Mouse (Mus musculus) heart, adult 18-20 months (tissue): ENCODE results near the gene Cachd1. TPM values are rescaled to one million over a fixed set of nuclear protein-coding genes. Genes with fewer than 3 reads are reported as not detected.

ENCODE experiments used
- DNase-seq, 2 experiments: peaks; one replicate each; pipeline ENCODE4 v3.0.0; 2021 to 2022; ENCODE audit warnings: mixed read lengths in 1 of 2
- total RNA-seq, 2 experiments: library from RNA; stranded (reverse); gene quantifications; 2 replicates each; pipeline ENCODE4 v1.2.3; 2021

Cachd1 gene
- total RNA-seq, 2 experiments from 2014 or later: 2.9 to 4.3 TPM

DNA sequence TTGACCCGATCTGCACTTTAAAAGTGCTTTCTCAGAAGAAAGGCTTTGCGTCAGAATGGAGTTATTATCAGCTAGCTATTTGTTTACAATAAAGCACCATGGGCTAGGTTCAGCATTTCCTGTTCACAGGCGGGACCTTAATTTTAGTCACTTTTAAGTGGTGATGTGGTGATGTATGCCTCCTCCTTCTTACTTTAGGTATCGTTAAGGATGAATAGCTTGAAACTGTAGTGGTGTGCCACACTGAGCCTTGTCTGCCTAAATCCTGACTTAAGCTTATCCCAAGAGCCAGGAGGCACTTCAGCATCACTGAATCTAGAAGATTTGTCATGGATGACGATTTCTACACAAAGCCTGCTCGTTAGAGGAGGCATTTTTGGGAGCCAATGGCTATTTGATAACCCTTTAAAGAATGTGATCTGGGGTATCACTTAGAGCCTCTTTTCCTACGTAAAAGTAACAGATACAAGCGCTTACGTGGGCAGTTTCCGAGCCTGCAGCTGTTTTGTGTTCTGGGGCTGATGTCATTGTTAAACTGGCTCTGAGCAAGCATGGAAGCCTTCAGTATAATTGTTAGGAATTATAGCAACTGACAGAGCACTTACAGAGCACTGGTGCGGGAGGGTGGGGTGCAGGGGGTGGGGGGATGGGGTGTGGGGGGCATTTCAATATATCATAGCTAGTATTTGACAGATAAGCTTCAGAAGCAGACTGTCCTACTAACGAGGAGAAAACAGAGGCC, 89.7 kb downstream of the Cachd1 start:
- no peak for DNase-seq

DNA sequence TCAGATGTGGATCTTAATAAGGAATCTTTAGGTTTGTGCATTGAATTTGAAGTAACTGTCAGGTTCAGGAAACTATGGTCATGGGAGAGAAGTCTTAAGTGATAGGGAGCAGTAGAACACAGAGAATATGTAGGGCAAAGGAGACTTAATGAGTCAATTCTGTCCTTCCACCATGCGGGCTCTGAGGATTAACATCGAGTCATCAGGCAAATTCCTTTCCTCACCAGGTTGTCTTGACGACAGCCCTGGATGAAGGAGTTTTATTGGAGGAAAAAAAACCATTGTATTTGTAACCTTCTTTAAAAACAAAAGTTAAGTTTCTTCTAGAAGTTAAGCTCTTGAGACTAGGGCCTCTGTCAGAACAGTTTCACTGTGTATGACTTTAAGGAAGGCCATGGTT, 100.9 kb downstream of the Cachd1 start:
- no peak for DNase-seq

DNA sequence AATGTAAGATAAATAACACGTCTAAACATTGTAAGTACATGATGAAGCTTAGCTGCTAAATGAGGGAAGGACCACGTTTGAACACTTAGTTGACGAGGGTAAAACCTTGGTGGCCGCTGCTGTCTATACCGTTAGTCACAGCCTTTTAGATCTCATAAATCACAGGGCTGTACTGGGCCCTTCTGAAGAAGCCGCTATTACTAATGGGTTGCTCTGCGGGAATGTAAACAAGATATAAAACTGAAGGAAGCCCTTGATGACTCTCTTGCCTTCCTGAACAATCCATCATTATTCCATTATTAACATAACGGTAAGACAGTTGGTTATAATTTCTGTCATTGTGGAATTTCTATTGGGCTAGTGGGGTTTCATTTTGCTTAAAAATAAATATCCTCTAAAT, 102.9 kb downstream of the Cachd1 start:
- DNase-seq: no peak

DNA sequence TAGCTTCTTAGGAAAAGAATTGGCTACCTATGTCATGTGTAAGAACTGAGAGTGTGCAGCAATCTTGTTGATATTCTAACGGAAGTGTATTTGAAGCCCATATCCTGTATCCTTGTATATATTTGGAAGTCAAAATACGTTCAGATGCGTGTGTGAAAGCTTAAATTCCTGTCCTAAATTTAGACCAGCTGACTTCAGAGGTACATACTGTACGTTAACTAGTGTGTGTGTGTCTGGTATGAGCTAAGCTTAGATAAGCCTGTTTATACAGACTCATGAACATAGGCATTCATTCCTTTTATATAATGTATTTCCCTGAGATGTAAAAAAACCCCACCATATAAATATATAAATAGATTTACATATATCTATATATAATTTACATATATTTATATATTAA, 103.6 kb downstream of the Cachd1 start:
- no peak for DNase-seq

DNA sequence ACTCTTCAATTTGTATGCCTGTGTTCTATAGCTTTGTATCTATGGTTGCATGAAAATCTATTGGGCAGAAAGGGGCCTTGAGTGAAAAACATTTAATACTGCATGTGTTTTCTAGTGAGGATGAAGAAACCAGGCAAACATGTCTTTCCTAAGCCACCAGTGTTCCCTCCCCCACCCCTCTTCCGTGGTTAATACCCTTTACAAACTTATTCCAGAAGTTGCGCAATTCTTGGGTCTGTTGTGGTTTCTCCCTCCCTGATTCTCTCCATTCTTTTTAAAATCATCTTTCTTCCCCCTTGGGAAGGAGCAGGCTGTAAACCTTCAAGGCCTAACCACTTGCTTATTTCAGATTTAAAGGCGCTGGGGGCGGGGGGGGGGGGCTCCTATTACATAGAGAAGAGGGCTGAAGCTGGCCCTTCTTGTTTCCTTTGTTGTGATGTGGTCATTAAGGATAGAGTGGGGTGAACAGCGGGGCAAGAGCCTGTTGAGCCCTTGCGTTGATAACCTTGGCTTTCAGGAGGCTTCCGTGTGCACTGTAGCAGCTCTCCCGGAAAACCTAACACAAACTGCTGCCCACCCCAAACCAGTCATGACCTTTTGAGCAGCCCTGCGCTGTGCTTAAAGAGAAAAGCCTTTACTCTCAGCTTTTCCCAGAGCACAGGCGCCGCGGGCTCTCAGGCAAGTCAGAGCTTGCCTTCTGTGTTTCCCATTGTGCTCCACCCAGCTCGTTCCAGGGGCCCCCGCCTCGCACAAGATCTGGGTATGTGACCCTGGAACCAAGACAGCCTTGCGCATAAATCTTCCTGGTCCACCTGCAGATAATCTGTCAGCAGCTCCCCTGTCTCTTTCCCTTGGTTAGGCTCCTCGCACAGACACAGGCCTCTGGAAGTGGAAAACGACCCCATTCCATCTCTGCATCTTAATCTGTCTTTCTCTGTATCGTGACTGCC, 109.6 kb downstream of the Cachd1 start:
- peak; percentile 58 to 64 for DNase-seq

DNA sequence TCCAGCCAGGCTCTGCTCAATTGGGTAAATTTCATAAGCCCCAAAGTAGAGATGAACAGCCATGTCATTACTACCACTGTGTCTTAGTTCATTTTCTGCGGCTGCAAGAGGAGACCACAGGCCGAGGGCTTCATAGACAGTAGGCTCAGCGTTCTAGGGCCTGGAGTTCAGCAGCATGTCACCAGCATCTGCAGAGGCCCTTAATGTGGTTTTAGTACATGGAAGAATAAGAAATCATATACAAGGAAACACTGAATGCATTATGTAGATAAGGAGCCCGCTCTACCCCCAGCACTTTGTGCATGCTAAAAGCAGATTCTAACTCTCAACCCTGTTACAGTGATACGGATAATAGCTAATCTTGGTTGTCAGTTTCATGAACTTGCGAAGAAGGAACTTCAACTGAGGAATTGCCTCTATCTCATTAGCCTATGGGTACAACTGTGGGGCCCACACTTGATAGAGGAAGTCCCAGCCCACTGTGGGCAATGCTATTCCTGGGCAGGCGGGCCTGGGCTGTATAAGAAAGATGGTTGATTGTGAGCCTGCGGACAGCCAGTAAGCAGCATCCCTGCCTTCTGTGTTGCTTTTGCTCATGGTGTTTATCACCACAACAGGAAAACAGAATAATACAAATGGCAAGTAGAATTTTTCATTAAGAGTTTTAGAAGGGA, 110.4 kb downstream of the Cachd1 start:
- no peak for DNase-seq

DNA sequence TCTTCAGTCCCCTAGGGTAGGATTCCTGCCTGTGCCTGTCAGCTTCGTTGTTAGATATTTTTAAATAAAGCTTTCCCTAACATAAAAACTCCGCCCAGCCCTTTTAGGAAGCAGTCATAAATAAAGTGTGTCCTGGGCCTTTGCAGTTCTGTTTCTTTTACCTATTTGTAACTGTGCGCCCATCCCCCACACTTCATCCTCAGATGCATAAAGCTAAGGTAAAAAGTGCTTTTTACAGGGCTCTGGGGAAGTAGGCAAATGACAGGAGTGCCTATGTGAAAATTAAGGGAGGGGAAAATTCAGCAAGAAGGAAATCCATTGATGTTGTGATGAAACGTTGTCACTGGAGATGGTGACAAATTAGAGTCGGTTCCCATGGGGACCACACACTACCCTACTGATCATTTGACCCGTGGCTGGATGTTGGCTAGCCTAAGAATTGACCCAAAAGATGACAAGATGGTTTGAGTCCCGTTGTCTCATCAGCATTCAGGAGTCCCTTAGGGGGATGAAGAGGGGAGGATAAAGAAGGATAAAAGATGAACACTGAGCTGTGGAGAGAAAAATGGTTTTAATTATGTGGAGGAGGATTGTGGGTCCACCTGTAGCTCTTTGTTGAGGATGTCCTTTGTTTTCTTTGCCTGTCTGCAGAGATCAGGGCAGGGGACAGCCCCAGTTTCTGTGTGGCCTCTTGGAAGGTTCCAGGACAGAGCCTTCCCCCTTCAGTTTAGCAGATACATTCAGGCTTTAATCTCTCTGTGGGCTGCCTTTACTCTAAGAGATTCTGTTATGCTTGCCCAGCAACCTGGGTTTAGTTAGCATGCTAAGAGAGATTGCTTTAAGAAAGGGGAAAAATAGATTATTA, 113.9 kb downstream of the Cachd1 start:
- no peak for DNase-seq

DNA sequence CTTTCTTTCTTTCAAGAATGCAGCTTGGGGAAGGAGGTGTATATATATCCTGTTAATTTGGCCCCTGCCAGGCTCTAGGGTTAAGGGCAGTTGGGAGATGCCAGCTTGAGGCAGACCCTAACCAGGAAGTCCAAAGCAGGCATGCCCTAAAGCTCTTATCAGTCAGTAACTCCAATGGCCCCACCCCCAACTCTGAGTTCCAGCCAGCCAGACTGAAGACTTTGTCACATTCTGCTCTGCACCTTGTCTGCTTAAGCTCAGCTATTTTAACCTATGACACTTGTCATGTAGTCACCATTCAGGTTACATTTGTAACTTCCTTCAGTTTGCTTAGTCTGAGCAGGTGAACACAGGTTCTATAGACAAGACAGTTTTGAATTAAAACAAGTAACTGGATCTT, 117.3 kb downstream of the Cachd1 start:
- DNase-seq: no peak

DNA sequence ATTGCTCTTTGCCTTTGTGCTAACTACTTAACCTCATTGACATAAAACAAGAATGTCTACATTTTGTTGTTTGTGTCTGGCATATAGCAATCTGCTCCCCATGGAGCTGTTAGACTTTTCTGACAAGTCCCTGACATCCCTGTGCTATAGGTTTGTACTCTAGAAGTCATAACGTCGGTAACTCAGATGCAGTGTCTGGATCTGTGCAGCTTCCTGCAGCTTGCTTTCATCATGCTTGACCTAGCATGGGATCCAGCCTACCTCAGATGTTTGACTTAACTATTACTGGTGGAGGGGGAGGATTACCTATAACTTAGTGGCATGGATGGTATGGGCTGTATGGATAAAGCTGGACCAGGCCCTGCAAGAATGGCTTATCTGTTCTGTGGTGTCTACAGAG, 117.7 kb downstream of the Cachd1 start:
- DNase-seq: no peak

DNA sequence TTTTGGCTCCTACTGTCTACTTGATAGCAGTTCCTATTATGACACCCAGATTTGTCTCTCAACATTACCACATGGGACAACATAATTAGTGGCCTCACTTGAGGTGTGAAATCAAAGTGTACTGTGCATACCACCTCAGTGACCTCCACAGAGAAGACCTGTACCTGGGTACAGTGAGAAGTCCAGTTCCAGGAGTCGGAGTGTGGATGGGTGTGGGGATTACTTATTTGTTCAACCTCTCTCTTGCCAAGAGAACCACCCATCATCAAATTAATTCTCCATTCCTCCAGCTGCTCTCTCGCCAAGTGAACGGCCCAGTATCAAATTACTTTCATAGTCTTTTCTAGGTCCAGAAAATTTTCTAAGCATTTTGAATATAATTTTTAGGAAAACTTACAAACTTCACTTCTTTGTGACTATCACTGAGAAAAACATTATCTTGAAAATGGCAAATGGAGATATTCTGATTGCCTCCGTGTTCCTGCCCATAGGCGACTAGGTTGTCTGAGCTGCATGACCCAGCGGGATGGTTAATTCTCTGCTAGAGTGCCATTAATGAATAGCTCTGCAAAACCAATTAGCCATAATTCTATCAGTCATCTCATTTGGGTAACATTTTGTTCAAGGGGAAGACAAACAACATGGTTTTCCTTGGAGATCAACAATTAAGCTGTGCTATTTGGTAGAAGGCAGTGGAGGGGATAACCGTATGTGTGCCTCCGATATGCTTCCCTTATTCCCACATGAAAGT, 120.0 kb downstream of the Cachd1 start:
- no peak for DNase-seq

DNA sequence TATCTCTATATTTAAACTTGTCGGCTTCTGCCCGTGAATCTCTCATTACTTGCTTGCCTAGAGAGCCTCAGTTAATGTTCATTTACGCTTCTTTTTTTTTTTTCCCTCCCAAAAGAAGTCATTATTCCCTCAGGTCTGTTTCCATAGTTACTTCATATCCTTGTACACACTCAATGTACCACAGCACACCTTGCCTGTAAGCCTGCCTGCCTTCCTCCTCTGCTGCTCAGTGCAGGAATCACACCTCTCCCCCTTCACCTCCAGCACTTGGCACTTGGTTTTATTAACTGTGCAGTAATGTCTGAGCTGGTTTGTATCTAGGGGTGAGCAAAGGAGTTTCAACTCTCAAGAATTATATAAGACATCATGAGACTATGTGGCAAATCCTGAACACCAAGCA, 121.5 kb downstream of the Cachd1 start:
- DNase-seq: no peak

DNA sequence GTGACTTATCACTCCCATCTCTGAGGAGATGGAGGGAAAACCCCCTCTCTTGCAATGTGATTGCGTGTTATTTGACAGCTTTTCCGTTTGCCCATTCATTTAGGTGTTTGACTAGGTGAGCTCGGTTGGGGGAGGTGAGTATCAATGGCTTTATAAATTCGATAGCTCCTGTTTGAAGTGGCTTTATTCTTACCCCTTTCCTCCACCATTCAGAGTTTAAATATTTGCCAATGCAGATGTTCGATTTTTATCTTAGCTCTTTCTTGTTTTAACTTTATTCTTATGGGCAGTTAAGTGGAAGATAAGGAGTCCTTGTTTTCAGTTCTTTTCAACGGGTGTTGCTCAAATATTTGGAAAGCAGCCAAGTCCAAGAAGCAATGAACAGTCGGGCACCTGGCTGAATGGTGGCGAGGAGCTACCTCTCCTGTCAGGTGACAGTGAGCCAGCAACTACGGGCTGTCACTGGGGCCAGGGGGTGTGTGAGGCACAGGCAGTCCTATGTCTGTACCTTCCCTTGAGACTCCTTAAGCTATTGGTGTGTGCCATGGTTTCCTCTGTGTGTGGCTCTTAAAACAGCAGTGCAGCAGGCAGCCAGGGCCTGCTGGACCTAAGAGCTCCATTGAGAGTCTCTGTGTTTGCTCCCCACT, 133.3 kb downstream of the Cachd1 start:
- DNase-seq: no peak

DNA sequence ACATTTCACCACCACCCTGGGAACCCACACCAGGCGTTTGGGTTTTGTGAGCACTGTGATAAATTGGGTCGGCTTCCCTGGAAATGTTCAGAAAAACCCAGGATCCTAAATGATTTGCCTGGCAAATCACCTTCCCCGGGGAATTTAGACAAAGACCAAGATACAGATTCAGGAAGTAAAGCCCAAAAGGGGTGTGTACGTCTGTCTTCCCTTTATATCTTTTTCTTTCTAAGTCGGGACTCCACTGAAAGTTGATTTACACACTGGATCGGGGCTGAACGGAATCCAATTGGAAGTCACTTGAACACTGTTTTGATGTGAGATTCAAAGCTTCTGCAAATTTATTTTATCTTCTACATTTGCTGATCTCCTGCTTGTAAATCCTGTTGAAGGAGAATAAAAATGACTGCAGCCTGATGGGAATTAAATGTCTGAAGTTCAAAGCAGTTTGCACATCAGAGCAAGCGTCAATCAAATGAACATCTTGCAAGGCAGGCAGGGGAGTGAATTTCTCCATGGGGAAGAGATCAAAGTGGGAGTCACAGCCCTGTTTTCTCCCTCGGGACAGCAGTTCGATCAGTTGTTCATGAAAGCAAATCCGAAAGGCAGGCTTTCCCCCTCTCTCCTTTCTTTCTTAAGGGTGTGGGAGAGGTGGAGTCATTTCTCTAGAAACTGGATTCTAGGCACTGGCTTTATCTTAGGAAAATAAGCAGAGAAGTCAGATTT, 134.3 kb downstream of the Cachd1 start:
- DNase-seq: no peak

DNA sequence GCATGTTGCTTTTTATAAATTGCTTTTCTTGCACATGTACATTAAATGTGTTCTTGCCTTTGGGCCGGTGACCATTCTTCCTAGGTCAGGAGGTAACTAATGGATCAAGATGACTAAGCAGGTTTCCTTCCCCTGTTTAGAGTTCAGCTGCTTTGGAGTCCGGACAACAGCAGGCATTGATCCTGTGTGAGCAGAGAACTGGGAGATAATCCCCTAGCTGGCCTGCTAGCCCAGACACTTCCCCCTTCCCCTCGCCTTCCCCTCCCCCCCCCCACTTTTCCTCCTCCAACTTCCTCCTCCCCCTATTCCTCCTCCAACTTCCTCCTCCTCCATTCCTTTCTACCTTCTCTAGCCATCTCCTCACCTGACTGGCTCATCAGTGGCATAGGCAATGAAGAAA, 135.2 kb downstream of the Cachd1 start:
- no peak for DNase-seq

DNA sequence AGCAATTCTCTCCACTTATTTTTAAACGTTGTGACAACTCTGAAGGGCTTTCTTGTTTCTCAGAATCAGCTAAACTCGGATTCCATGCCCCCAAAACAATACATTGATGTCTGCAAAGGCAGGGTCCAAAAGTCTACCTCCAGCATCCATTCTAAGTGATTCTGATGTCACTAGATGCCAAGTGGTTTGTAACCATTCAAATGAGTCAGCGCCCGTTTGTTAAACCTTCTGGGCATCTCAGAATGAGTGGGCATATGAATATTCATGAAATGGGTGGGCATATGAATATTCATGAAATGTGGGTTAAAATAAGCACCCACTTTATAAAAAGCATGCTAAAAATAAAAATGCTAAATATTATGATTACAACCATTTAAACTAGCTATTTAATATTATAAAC, 137.2 kb downstream of the Cachd1 start:
- no peak for DNase-seq

DNA sequence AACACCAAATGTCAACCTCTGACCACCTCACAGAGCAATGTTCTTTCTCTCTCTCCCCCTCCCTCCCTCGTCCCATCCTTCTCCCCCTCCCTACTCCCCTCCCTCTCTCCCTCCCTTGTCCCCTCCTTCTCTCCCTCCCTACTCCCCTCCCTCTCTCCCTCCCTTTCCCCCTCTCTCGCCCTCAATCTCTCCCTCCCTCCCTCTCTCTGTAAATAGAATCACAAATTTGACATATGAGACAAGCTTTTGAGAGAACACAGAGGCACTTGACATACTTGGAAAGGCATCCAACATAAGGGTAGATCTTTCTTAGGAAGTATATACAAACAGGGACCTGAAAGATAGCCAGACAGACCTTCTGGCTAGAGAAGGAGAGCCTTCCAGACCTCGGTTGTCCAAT, 138.1 kb downstream of the Cachd1 start:
- DNase-seq: no peak

DNA sequence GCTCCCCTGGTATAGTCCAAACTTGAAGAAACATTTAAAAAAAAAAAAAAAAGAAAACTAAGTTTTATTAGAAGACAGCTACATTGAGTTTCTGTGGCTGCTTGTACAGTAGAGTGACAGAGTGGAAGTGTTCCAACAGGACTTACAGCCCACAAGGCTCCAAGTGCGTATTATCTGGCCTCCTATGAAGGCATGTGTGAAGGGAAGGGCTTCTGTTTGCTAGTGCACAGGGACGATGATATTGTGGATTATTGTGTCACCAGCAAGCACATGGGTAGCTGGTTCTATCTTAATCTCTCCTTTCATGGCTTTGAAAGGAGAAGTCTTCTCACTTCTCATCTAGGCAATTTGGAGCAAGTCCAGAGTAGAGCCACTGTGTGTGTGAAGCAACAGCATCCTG, 138.6 kb downstream of the Cachd1 start:
- DNase-seq: no peak

DNA sequence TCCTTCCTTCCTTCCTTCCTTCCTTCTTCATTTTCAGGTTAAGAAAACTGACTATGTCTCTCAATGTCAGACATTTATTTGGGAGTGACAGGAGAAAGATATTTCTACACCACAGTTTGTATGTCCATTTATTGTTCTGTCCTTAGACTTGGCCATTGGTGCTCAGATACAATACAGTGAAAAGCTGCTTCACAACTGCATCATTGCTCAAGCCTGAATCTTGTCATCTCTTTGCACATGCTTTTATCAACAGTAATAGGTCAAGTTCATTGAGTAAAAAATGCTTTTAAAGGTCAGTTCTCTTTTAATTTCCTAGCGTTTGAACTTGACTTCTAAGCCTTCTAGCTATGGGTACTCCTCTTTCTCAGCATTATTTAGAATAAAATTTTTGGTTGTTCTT, 141.0 kb downstream of the Cachd1 start:
- DNase-seq: no peak

DNA sequence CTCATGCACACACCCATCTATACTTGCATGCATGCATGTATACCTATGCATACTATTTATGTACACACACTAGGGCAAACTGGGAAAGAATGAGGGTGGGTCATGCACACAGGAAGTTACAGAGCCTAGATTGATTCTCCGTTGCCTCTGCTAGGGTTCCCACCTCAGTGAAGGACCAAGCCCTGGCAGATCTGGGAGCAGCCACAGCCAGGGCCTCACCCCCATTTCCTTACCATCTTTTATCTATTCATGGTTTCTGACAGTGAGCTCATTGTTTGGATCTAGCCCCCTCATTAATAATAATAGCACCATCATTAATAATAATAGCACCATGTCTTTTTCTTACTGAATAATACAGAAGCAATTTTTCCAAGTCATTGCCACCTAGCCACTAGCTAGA, 143.9 kb downstream of the Cachd1 start:
- no peak for DNase-seq
